Mouse (Mus musculus) ES-E14 (cell line): ENCODE data around the gene Pmpca.

Source experiments
- MAFK ChIP-seq: IDR thresholded peaks from 2 replicates; pipeline ENCODE4 v1.6.1; 2014; ENCODE audit warnings: mild to moderate bottlenecking, low read depth, low read length, inconsistent platforms; ENCODE audit not compliant: insufficient read depth
- ZC3H11A ChIP-seq: IDR thresholded peaks from 2 replicates; pipeline ENCODE4 v1.6.1; 2012; ENCODE audit warnings: low read depth, mild to moderate bottlenecking, inconsistent platforms, low read length, borderline replicate concordance

GRCm38 (mm10) chr2:26356678-26357077 is 32.5 kb upstream of the Pmpca start:
- TF ChIP-seq MAFK, result no peak
- no peak for TF ChIP-seq ZC3H11A
